Mouse (Mus musculus): ENCODE measurements around the gene Ralgps1. TPM values are rescaled to one million over a fixed set of nuclear protein-coding genes. Genes with fewer than 3 reads are reported as not detected.
A peak's percentile ranks its signal among the peaks of the same experiment; 100 is the strongest.

Ralgps1 gene
- total and polyA plus RNA-seq, 3 experiments = 0.62 to 2.1 (median 1.5) TPM

DNA sequence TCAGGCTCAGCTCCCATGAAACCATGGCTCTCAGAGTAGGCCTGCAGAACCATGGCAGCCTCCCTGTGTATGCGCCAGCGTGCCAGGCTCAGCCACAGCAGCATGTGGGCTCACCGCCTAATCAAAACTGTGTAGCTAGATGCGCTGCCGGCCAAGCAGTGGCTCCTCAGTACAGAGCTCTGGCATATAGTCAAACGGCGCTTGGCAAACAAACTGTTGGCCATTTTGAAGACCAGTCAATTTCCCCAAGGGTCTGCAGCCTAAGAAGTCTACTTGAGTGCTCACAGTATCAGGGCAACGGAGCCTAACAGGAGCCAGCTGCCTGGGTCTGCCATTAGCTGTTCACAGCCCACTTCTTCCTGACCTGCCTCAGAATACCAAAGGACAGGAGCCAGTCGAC lies 61.9 kb downstream of the Ralgps1 start:
- dilution Hi-C loops (cut with MboI; ENCODE audit: extremely low pct_ligation_motif_present, extremely low pct_unique_long_range_greater_than_20kb, low sequenced_read_pairs) (no loop called here), in situ Hi-C loops (cut with MboI; ENCODE audit: low pct_ligation_motif_present, low pct_unique_long_range_greater_than_20kb, low sequenced_read_pairs) (no loop called here)
- H3K9ac ChIP-seq (ENCODE audit: insufficient read depth, low read depth) = no peak overlapping the region
- H3K4me2 ChIP-seq (ENCODE audit: insufficient read depth, low read depth, poor library complexity, severe bottlenecking) = no peak overlapping the region
- H3K79me2 ChIP-seq (replicated peaks; ENCODE audit: control insufficient read depth, extremely low read depth, insufficient read depth, poor library complexity, severe bottlenecking) = no peaks in the 10 kb centered on the region
- TF ChIP-seq ZMIZ1 (IDR thresholded peaks at IDR 0.05; ENCODE audit: low read depth, low read length) = no peak
- TF ChIP-seq E2F4 (IDR thresholded peaks at IDR 0.05; ENCODE audit: insufficient replicate concordance, low read depth, low read length) = no peak
- no peak for TF ChIP-seq EP300 (IDR thresholded peaks at IDR 0.05; ENCODE audit: low read length)
- no peak for TF ChIP-seq TCF12 (IDR thresholded peaks at IDR 0.05; ENCODE audit: low read depth, low read length)
- TF ChIP-seq JUN (IDR thresholded peaks at IDR 0.05; ENCODE audit: insufficient read depth, low read depth, low read length) = no peak
- no peaks in the 10 kb centered on the region for H3K27me3 ChIP-seq (replicated peaks)
- no peaks in the 10 kb centered on the region for H3K36me3 ChIP-seq (replicated peaks in 1 of 2; ENCODE audit: control insufficient read depth in 1 of 2, insufficient read depth in 1 of 2, low read length in 1 of 2)
- H3K4me1 ChIP-seq (ENCODE audit: control insufficient read depth in 1 of 2, insufficient read depth in 2 of 2) = peaks cover 8 to 29% of the 10 kb centered on the region in 2 experiments
- no peak for DNase-seq (ENCODE audit: extremely low read depth)
- no peak overlapping the region for H3K4me3 ChIP-seq (replicated peaks in 1 of 3; ENCODE audit: low read depth in 2 of 3, low read length in 2 of 3, poor library complexity in 1 of 3)
- no peak overlapping the region for H3K27ac ChIP-seq (ENCODE audit: insufficient read depth, low read depth)
- no peaks in the 10 kb centered on the region for H3K9me3 ChIP-seq (replicated peaks; ENCODE audit: low read length)

GRCm38 (mm10) chr2:33306565-33306964 lies 64.7 kb downstream of the Ralgps1 start:
- DNase-seq (ENCODE audit: extremely low read depth) = peak; percentile 17
- no peak overlapping the region for H3K4me3 ChIP-seq (replicated peaks in 1 of 3; ENCODE audit: low read depth in 2 of 3, low read length in 2 of 3, poor library complexity in 1 of 3)
- no peak overlapping the region for H3K9ac ChIP-seq (ENCODE audit: insufficient read depth, low read depth)
- no peaks in the 10 kb centered on the region for H3K36me3 ChIP-seq (replicated peaks in 1 of 2; ENCODE audit: control insufficient read depth in 1 of 2, insufficient read depth in 1 of 2, low read length in 1 of 2)
- no peak for TF ChIP-seq ZNF384 (IDR thresholded peaks at IDR 0.05; ENCODE audit: low read depth, low read length)
- no peak for TF ChIP-seq SIN3A (IDR thresholded peaks at IDR 0.05; ENCODE audit: low read length)
- no peak for TF ChIP-seq PAX5 (IDR thresholded peaks at IDR 0.05; ENCODE audit: low read length)
- TF ChIP-seq TBP (conservative IDR thresholded peaks at IDR 0.05; ENCODE audit: low read depth, low read length) = 0 out of 2 replicates have a peak, but pooled peaks have one; percentile 39
- TF ChIP-seq MXI1 (IDR thresholded peaks at IDR 0.05; ENCODE audit: low read depth, low read length) = no peak
- TF ChIP-seq POLR2A (IDR thresholded peaks at IDR 0.05; ENCODE audit: low read depth, low read length) = no peak
- no peak for TF ChIP-seq EP300 (IDR thresholded peaks at IDR 0.05; ENCODE audit: low read length)
- TF ChIP-seq JUN (IDR thresholded peaks at IDR 0.05; ENCODE audit: insufficient read depth, low read depth, low read length) = no peak
- H3K9me3 ChIP-seq (replicated peaks; ENCODE audit: low read length) = no peaks in the 10 kb centered on the region
- H3K27ac ChIP-seq (ENCODE audit: insufficient read depth, low read depth) = no peak overlapping the region
- no peaks in the 10 kb centered on the region for H3K79me2 ChIP-seq (replicated peaks; ENCODE audit: control insufficient read depth, extremely low read depth, insufficient read depth, poor library complexity, severe bottlenecking)
- no peak overlapping the region for H3K4me2 ChIP-seq (ENCODE audit: insufficient read depth, low read depth, poor library complexity, severe bottlenecking)
- in situ Hi-C loops (cut with MboI; ENCODE audit: low pct_ligation_motif_present, low pct_unique_long_range_greater_than_20kb, low sequenced_read_pairs) (no loop called here), dilution Hi-C loops (cut with MboI; ENCODE audit: extremely low pct_ligation_motif_present, extremely low pct_unique_long_range_greater_than_20kb, low sequenced_read_pairs) (no loop called here)
- H3K27me3 ChIP-seq (replicated peaks) = no peaks in the 10 kb centered on the region
- H3K4me1 ChIP-seq (ENCODE audit: control insufficient read depth in 1 of 2, insufficient read depth in 2 of 2) = peaks cover 8 to 27% of the 10 kb centered on the region in 2 experiments

DNA sequence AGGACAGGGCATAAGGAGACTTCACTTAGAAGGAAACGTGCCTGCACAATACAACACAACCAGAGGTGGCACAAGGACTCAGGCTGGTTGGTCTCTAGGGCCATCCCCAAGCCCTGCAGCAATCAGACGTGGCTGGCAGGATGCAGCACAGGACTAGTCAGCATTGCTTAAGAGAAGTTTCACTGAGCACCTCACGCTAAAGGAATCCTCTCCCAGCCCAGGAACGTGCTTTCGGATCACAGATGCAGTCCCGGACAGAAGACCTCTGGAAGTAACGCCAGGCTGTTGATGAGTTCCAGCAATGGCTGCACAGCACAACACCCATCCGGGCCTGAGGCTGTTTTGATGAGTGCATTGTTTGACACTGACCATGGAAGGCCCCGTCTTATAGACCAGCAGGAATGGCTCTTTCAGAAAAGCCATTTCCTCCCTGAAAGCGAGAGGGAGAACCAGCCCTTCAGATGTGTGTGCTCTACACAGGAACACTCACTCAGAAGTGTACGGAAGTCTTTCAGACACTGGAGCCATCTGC lies 67.8 kb downstream of the Ralgps1 start:
- in situ Hi-C loops (cut with MboI; ENCODE audit: low pct_ligation_motif_present, low pct_unique_long_range_greater_than_20kb, low sequenced_read_pairs) = no loop called here
- no peak overlapping the region for H3K4me3 ChIP-seq (replicated peaks in 1 of 3; ENCODE audit: low read depth in 2 of 3, low read length in 2 of 3, poor library complexity in 1 of 3)
- no peaks in the 10 kb centered on the region for H3K27me3 ChIP-seq (replicated peaks)
- H3K36me3 ChIP-seq (replicated peaks in 1 of 2; ENCODE audit: control insufficient read depth in 1 of 2, insufficient read depth in 1 of 2, low read length in 1 of 2) = no peaks in the 10 kb centered on the region
- no peak for TF ChIP-seq PAX5 (IDR thresholded peaks at IDR 0.05; ENCODE audit: low read length)
- TF ChIP-seq JUN (IDR thresholded peaks at IDR 0.05; ENCODE audit: insufficient read depth, low read depth, low read length) = no peak
- no peak for TF ChIP-seq ZNF384 (IDR thresholded peaks at IDR 0.05; ENCODE audit: low read depth, low read length)
- no peak for TF ChIP-seq MAX (IDR thresholded peaks at IDR 0.05; ENCODE audit: low read length)
- TF ChIP-seq CHD2 (IDR thresholded peaks at IDR 0.05; ENCODE audit: low read length) = no peak
- TF ChIP-seq UBTF (IDR thresholded peaks at IDR 0.05; ENCODE audit: low read depth, low read length) = no peak
- no peak for TF ChIP-seq BHLHE40 (IDR thresholded peaks at IDR 0.05; ENCODE audit: low read depth, low read length)
- TF ChIP-seq EP300 (IDR thresholded peaks at IDR 0.05; ENCODE audit: low read length) = no peak
- TF ChIP-seq MYC (IDR thresholded peaks at IDR 0.05; ENCODE audit: low read depth, low read length) = no peak
- no peak for TF ChIP-seq ZC3H11A (IDR thresholded peaks at IDR 0.05; ENCODE audit: low read depth, low read length)
- no peak for TF ChIP-seq SMC3 (IDR thresholded peaks at IDR 0.05; ENCODE audit: low read depth, low read length)
- TF ChIP-seq ELF1 (IDR thresholded peaks at IDR 0.05; ENCODE audit: low read depth, low read length) = no peak
- TF ChIP-seq TCF12 (IDR thresholded peaks at IDR 0.05; ENCODE audit: low read depth, low read length) = no peak
- TF ChIP-seq SIN3A (IDR thresholded peaks at IDR 0.05; ENCODE audit: low read length) = no peak
- TF ChIP-seq NELFE (IDR thresholded peaks at IDR 0.05; ENCODE audit: low read depth, low read length) = no peak
- no peak overlapping the region for H3K27ac ChIP-seq (ENCODE audit: insufficient read depth, low read depth)
- H3K4me1 ChIP-seq (ENCODE audit: control insufficient read depth in 1 of 2, insufficient read depth in 2 of 2) = peaks cover 8 to 20% of the 10 kb centered on the region in 2 experiments
- H3K4me2 ChIP-seq (ENCODE audit: insufficient read depth, low read depth, poor library complexity, severe bottlenecking) = no peak overlapping the region
- DNase-seq (ENCODE audit: extremely low read depth) = no peak
- no peaks in the 10 kb centered on the region for H3K9me3 ChIP-seq (replicated peaks; ENCODE audit: low read length)
- no peak overlapping the region for H3K9ac ChIP-seq (ENCODE audit: insufficient read depth, low read depth)
- no peaks in the 10 kb centered on the region for H3K79me2 ChIP-seq (replicated peaks; ENCODE audit: control insufficient read depth, extremely low read depth, insufficient read depth, poor library complexity, severe bottlenecking)
- dilution Hi-C loops (cut with MboI; ENCODE audit: extremely low pct_ligation_motif_present, extremely low pct_unique_long_range_greater_than_20kb, low sequenced_read_pairs) = no loop called here

All from CH12.LX (cell line).